8 mouse cellular contexts compared by ENCODE assay signal in genomic region chr3:90065553-90065952, GRCm38 (mm10). TPM values are rescaled to one million over a fixed set of nuclear protein-coding genes. Genes with fewer than 3 reads are reported as not detected.
DNase-seq lines count a peak whose midpoint lies in the region; ATAC-seq lines count a peak whose summit lies in the region.

No protein-coding gene starts in this region.

- H3K4me2 ChIP-seq in heart, embryonic 11.5 days, result no peak overlapping the region

- WGBS in heart, embryonic 11.5 days (ENCODE audit: insufficient replicate concordance), result 62% methylated on average over 3 of the region's 3 CpGs

- H3K9me3 ChIP-seq in heart, embryonic 11.5 days (replicated peaks; ENCODE audit: control insufficient read depth, low read length), result no peaks in the 10 kb centered on the region

- no peak overlapping the region for H3K4me3 ChIP-seq in heart, embryonic 11.5 days (ENCODE audit: low read depth, low read length)

- DNase-seq in heart, adult 11 months, result peak; percentile 80
- peak; percentile 33 for DNase-seq in right cerebral cortex, adult 18-20 months
- DNase-seq in right cerebral cortex, postnatal 36 days (ENCODE audit: low spot score in 2 of 2), result no peak
- DNase-seq in c-Kit-negative CD71-positive TER-119-positive erythroid progenitor cells, embryonic 14.5 days (ENCODE audit: low read depth, low spot score), result peak; percentile 40
- peak; percentile 67 for DNase-seq in kidney, adult 9 months
- no peak for DNase-seq in testis, postnatal 14 days (ENCODE audit: low spot score)

- H3K9ac ChIP-seq in heart, embryonic 11.5 days (ENCODE audit: low read depth, low read length), result no peak overlapping the region

- peaks cover 6% of the 10 kb centered on the region for H3K36me3 ChIP-seq in heart, embryonic 11.5 days (ENCODE audit: control insufficient read depth, insufficient read depth, low read length)

- H3K27me3 ChIP-seq in heart, embryonic 11.5 days (ENCODE audit: control insufficient read depth, insufficient read depth, low read length), result no peaks in the 10 kb centered on the region

- H3K4me1 ChIP-seq in heart, embryonic 11.5 days (ENCODE audit: control insufficient read depth, insufficient read depth, low read length), result no peaks in the 10 kb centered on the region

- no peak overlapping the region for H3K27ac ChIP-seq in heart, embryonic 11.5 days (ENCODE audit: low read depth, low read length)

- no peak for ATAC-seq in heart, embryonic 11.5 days (replicated peaks; ENCODE audit: insufficient number of reproducible peaks, low FRiP score, low TSS enrichment)
- peak; percentile 45; the same call in 1 of the 2 replicates for ATAC-seq in megakaryocyte-erythroid progenitor cell, adult 5-6 weeks (replicated peaks; ENCODE audit: low FRiP score, low TSS enrichment, poor library complexity, severe bottlenecking)

RNA-seq across cellular contexts. Expression of gene Tpm3, which starts 6.9 kb away (rescaled TPM):
- 352 and 354 TPM in 2 replicates for polyA plus RNA-seq in heart, embryonic 11.5 days (2014; fragmentation: Nextera tagmentation; extraction: Ambion mirVana)
- total RNA-seq in megakaryocyte-erythroid progenitor cell, adult 5-6 weeks (2014; fragmentation: Nextera tagmentation), result 192 and 222 TPM in 2 replicates
- 375 and 390 TPM in 2 replicates for total RNA-seq in megakaryocyte-erythroid progenitor cell, adult 5-6 weeks (2017)

RNA-seq across cellular contexts. Expression of gene Ubap2l, which starts 13.1 kb away (rescaled TPM):
- 186 and 195 TPM in 2 replicates for polyA plus RNA-seq in heart, embryonic 11.5 days (2014; fragmentation: Nextera tagmentation; extraction: Ambion mirVana)
- total RNA-seq in megakaryocyte-erythroid progenitor cell, adult 5-6 weeks (2014; fragmentation: Nextera tagmentation), result 319 and 326 TPM in 2 replicates
- 151 and 159 TPM in 2 replicates for total RNA-seq in megakaryocyte-erythroid progenitor cell, adult 5-6 weeks (2017)

RNA-seq across cellular contexts. Expression of gene 4933434E20Rik, which starts 14.1 kb away (rescaled TPM):
- 158 and 165 TPM in 2 replicates for polyA plus RNA-seq in heart, embryonic 11.5 days (2014; fragmentation: Nextera tagmentation; extraction: Ambion mirVana)
- total RNA-seq in megakaryocyte-erythroid progenitor cell, adult 5-6 weeks (2014; fragmentation: Nextera tagmentation), result 47.5 and 67.7 TPM in 2 replicates
- total RNA-seq in megakaryocyte-erythroid progenitor cell, adult 5-6 weeks (2017), result 42.7 and 55.0 TPM in 2 replicates

RNA-seq across cellular contexts. Expression of gene Nup210l, which starts 38.4 kb away (rescaled TPM):
- polyA plus RNA-seq in heart, embryonic 11.5 days (2014; fragmentation: Nextera tagmentation; extraction: Ambion mirVana), result 0.60 and 0.61 TPM in 2 replicates
- 0.05 TPM in 1 of 2 replicates, not detected in the other for total RNA-seq in megakaryocyte-erythroid progenitor cell, adult 5-6 weeks (2014; fragmentation: Nextera tagmentation)
- not detected in 2 replicates for total RNA-seq in megakaryocyte-erythroid progenitor cell, adult 5-6 weeks (2017)

Comparison
In these comparisons a context has a peak if more than half of its experiments do, and no peak if none do; other contexts are left out.
1. DNase-seq: peak in heart, adult 11 months (single experiment), right cerebral cortex, adult 18-20 months (single experiment), c-Kit-negative CD71-positive TER-119-positive erythroid progenitor cells, embryonic 14.5 days (single experiment) and kidney, adult 9 months (single experiment); none in right cerebral cortex, postnatal 36 days (0 of 2) and testis, postnatal 14 days (single experiment).